In genomic region chrX:105069671-105070503, GRCm38 (mm10) we compare ENCODE assay signal across 8 mouse cellular contexts. TPM values are rescaled to one million over a fixed set of nuclear protein-coding genes. Genes with fewer than 3 reads are reported as not detected.
DNase-seq lines count a peak whose midpoint lies in the region; ATAC-seq lines count a peak whose summit lies in the region.

No protein-coding gene starts in this region.

- no peaks in the 10 kb centered on the region for H3K36me3 ChIP-seq in embryonic facial prominence, embryonic 11.5 days (replicated peaks; ENCODE audit: control insufficient read depth, insufficient read depth, low read depth, low read length)
- peaks cover 35% of the 10 kb centered on the region for H3K36me3 ChIP-seq in limb, embryonic 10.5 days
- H3K36me3 ChIP-seq in midbrain, embryonic 13.5 days: peaks cover 27% of the 10 kb centered on the region

- 2% methylated on average over 32 of the region's 32 CpGs for WGBS in embryonic facial prominence, embryonic 11.5 days
- under 1% methylated on average over 32 of the region's 32 CpGs for WGBS in limb, embryonic 10.5 days
- WGBS in midbrain, embryonic 13.5 days: under 1% methylated on average over 32 of the region's 32 CpGs

- H3K9ac ChIP-seq in embryonic facial prominence, embryonic 11.5 days (replicated peaks; ENCODE audit: low read length): peak overlapping the region; percentile 51
- peak overlapping the region; percentile 72 for H3K9ac ChIP-seq in midbrain, embryonic 13.5 days (replicated peaks)

- H3K9me3 ChIP-seq in embryonic facial prominence, embryonic 11.5 days (replicated peaks; ENCODE audit: control insufficient read depth, low read length): no peaks in the 10 kb centered on the region
- H3K9me3 ChIP-seq in limb, embryonic 10.5 days (replicated peaks): no peaks in the 10 kb centered on the region
- no peaks in the 10 kb centered on the region for H3K9me3 ChIP-seq in midbrain, embryonic 13.5 days

- H3K4me1 ChIP-seq in embryonic facial prominence, embryonic 11.5 days (ENCODE audit: control insufficient read depth, insufficient read depth, low read length): no peaks in the 10 kb centered on the region
- peaks cover 4% of the 10 kb centered on the region; the same call in 1 of the 2 replicates for H3K4me1 ChIP-seq in limb, embryonic 10.5 days
- peaks cover 9% of the 10 kb centered on the region for H3K4me1 ChIP-seq in midbrain, embryonic 13.5 days (replicated peaks)

- H3K27me3 ChIP-seq in embryonic facial prominence, embryonic 11.5 days (ENCODE audit: control insufficient read depth, insufficient read depth, low read length): no peaks in the 10 kb centered on the region
- H3K27me3 ChIP-seq in limb, embryonic 10.5 days (ENCODE audit: low read depth, poor library complexity, severe bottlenecking): no peaks in the 10 kb centered on the region
- no peaks in the 10 kb centered on the region for H3K27me3 ChIP-seq in midbrain, embryonic 13.5 days

- H3K4me2 ChIP-seq in embryonic facial prominence, embryonic 11.5 days (ENCODE audit: low read depth, low read length): peak overlapping the region; percentile 36
- H3K4me2 ChIP-seq in midbrain, embryonic 13.5 days (replicated peaks): peak overlapping the region; percentile 65

- peak; percentile 32 to 81 for DNase-seq in urinary bladder, adult 18-20 months (ENCODE audit: low spot score in 2 of 2)
- no peak for DNase-seq in urinary bladder, postnatal 10 days (ENCODE audit: low spot score)
- DNase-seq in embryonic facial prominence, embryonic 11.5 days (ENCODE audit: low spot score): peak; percentile 93
- DNase-seq in kidney, adult 11 months: peak; percentile 90
- peak; percentile 75 for DNase-seq in limb, embryonic 10.5 days (ENCODE audit: low spot score)
- DNase-seq in spleen, adult 18-20 months: peak; percentile 35 to 63

- H3K27ac ChIP-seq in embryonic facial prominence, embryonic 11.5 days (replicated peaks; ENCODE audit: low read depth, low read length): no peak overlapping the region
- peak overlapping the region; percentile 85 for H3K27ac ChIP-seq in limb, embryonic 10.5 days
- peak overlapping the region; percentile 77 for H3K27ac ChIP-seq in midbrain, embryonic 13.5 days

- peak overlapping the region; percentile 59 for H3K4me3 ChIP-seq in embryonic facial prominence, embryonic 11.5 days (ENCODE audit: low read depth, low read length)
- peak overlapping the region; percentile 68 for H3K4me3 ChIP-seq in limb, embryonic 10.5 days
- peak overlapping the region; percentile 62 for H3K4me3 ChIP-seq in midbrain, embryonic 13.5 days (replicated peaks)

- peak; percentile 90 for ATAC-seq in embryonic facial prominence, embryonic 11.5 days (replicated peaks; ENCODE audit: insufficient number of reproducible peaks, low FRiP score, low TSS enrichment, low read depth)
- peak; percentile 95 for ATAC-seq in granulocyte monocyte progenitor cell, adult 5-6 weeks (replicated peaks; ENCODE audit: poor library complexity, severe bottlenecking)
- ATAC-seq in midbrain, embryonic 13.5 days: peak; percentile 95

RNA-seq across cellular contexts. Expression of gene Pbdc1, which starts 9.7 kb away (rescaled TPM):
- polyA plus RNA-seq in embryonic facial prominence, embryonic 11.5 days (2014; fragmentation: Nextera tagmentation; extraction: Ambion mirVana): 76.1 and 78.9 TPM in 2 replicates
- total RNA-seq in granulocyte monocyte progenitor cell, adult 5-6 weeks (2014; fragmentation: Nextera tagmentation): 36.0 and 43.0 TPM in 2 replicates
- 50.2 and 56.6 TPM in 2 replicates for total RNA-seq in granulocyte monocyte progenitor cell, adult 5-6 weeks (2017)
- polyA plus RNA-seq in limb, embryonic 10.5 days (2016; fragmentation: Nextera tagmentation; extraction: Ambion mirVana): 89.4 and 92.1 TPM in 2 replicates
- polyA plus RNA-seq in midbrain, embryonic 13.5 days (2015; fragmentation: Nextera tagmentation; extraction: Ambion mirVana): 41.7 and 44.2 TPM in 2 replicates

RNA-seq across cellular contexts. Expression of gene Magee1, which starts 50.3 kb away (rescaled TPM):
- 14.8 and 18.4 TPM in 2 replicates for polyA plus RNA-seq in embryonic facial prominence, embryonic 11.5 days (2014; fragmentation: Nextera tagmentation; extraction: Ambion mirVana)
- 0.13 and 0.41 TPM in 2 replicates for total RNA-seq in granulocyte monocyte progenitor cell, adult 5-6 weeks (2014; fragmentation: Nextera tagmentation)
- total RNA-seq in granulocyte monocyte progenitor cell, adult 5-6 weeks (2017): 0.39 and 0.82 TPM in 2 replicates
- 13.3 and 19.2 TPM in 2 replicates for polyA plus RNA-seq in limb, embryonic 10.5 days (2016; fragmentation: Nextera tagmentation; extraction: Ambion mirVana)
- 160 and 163 TPM in 2 replicates for polyA plus RNA-seq in midbrain, embryonic 13.5 days (2015; fragmentation: Nextera tagmentation; extraction: Ambion mirVana)
